Mouse (Mus musculus): ENCODE measurements around the gene Hist1h2ap.

- TF ChIP-seq CTCF (IDR thresholded peaks at IDR 0.05; ENCODE audit: low read depth, low read length): no peak
- TF ChIP-seq GATA1 (IDR thresholded peaks at IDR 0.05; ENCODE audit: borderline replicate concordance, low read length): no peak
Measured at GRCm38 (mm10) chr13:21828511-21828910, 4.8 kb downstream of the Hist1h2ap start.
